Mouse (Mus musculus): ENCODE results near the gene Wdr12.
"Not testable (repeated sequence)": the region's sequence is repeated elsewhere in the genome, so short reads cannot be mapped to it uniquely, and the experiment has no call there.

Gene Wdr12

GRCm38 (mm10) chr1:60098024-60098781 is at the start of gene Wdr12, which contains the start of gene Carf:
Gene Wdr12, minus strand, starts transcription at chr1:60098645.
Gene Carf, plus strand, starts transcription at chr1:60098247.
- DNase-seq (ENCODE audit: low spot score): peak; percentile 95

- no peak for DNase-seq (ENCODE audit: low spot score)
Measured at GRCm38 (mm10) chr1:60137346-60137745, 38.9 kb upstream of the Wdr12 start.

- DNase-seq (ENCODE audit: low spot score): no peak
Measured at GRCm38 (mm10) chr1:60117721-60118455, 19.4 kb upstream of the Wdr12 start.

GRCm38 (mm10) chr1:60104582-60104981 is 6.1 kb upstream of the Wdr12 start:
- DNase-seq (ENCODE audit: low spot score): no peak

GRCm38 (mm10) chr1:60098839-60099238 is 394 bp upstream of the Wdr12 start:
- DNase-seq (ENCODE audit: low spot score): peak; percentile 2

GRCm38 (mm10) chr1:60097277-60098023 is 995 bp downstream of the Wdr12 start:
- DNase-seq (ENCODE audit: low spot score): peak; percentile 71

GRCm38 (mm10) chr1:60096572-60097276 is 1.7 kb downstream of the Wdr12 start:
- DNase-seq (ENCODE audit: low spot score): no peak

- DNase-seq (ENCODE audit: low spot score): no peak
Measured at GRCm38 (mm10) chr1:60076411-60076810, 22.0 kb downstream of the Wdr12 start.

GRCm38 (mm10) chr1:60075590-60075989 is 22.9 kb downstream of the Wdr12 start:
- no peak for DNase-seq (ENCODE audit: low spot score)

- DNase-seq (ENCODE audit: low spot score): no peak
Measured at GRCm38 (mm10) chr1:60074935-60075334, 23.5 kb downstream of the Wdr12 start.

GRCm38 (mm10) chr1:60070725-60071124 is 27.7 kb downstream of the Wdr12 start:
- DNase-seq (ENCODE audit: low spot score): not testable (repeated sequence)

- no peak for DNase-seq (ENCODE audit: low spot score)
Measured at GRCm38 (mm10) chr1:60056310-60056709, 42.1 kb downstream of the Wdr12 start.

- DNase-seq (ENCODE audit: low spot score): no peak
Measured at GRCm38 (mm10) chr1:60054659-60055058, 43.8 kb downstream of the Wdr12 start.

GRCm38 (mm10) chr1:60047481-60047880 is 51.0 kb downstream of the Wdr12 start:
- not testable (repeated sequence) for DNase-seq (ENCODE audit: low spot score)

- DNase-seq (ENCODE audit: low spot score): no peak
Measured at GRCm38 (mm10) chr1:60044595-60044994, 53.9 kb downstream of the Wdr12 start.

GRCm38 (mm10) chr1:60042796-60043469 is 55.5 kb downstream of the Wdr12 start, which contains the start of gene Ica1l:
Gene Ica1l, minus strand, starts transcription at chr1:60043184.
- no peak for DNase-seq (ENCODE audit: low spot score)

GRCm38 (mm10) chr1:60042398-60042795 is 56.0 kb downstream of the Wdr12 start:
- DNase-seq (ENCODE audit: low spot score): no peak

- DNase-seq (ENCODE audit: low spot score): peak; percentile 55
Measured at GRCm38 (mm10) chr1:60035044-60035443, 63.4 kb downstream of the Wdr12 start.
